Mouse (Mus musculus) cerebellum, adult 2 months (tissue): ENCODE results near the gene Fau.

Experiments used
- CTCF ChIP-seq: fragments of 200-500 bp; IDR thresholded peaks from 2 replicates; pipeline ENCODE4 v1.5.1; 2011; ENCODE audit warnings: low read depth, mild to moderate bottlenecking, control low read depth, low read length, moderate library complexity, borderline replicate concordance; ENCODE audit not compliant: insufficient read depth
- POLR2A ChIP-seq: fragments of 200-500 bp; IDR thresholded peaks from 2 replicates; pipeline ENCODE4 v1.6.1; 2011; ENCODE audit warnings: low read length, control low read depth, borderline replicate concordance; ENCODE audit not compliant: insufficient read depth

DNA sequence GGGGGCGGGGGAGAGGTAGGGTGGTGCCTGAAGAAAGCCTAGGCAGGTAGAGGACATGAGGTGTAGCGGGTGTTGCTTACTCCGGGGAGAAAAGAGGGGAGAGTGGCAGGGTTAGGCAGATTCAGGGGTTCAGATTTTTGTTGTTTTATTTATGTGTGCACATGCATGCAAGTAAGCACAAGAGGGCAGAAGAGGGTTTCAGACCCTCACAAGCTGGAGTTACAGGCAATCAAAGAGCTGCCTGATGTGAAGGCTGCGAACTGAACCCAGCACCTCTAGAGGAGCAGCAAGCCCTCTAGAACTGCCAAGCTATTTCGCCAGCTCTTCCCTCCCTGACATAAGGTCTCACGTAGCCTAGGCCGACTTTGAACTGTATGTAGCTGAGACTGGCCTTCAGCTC is 41.1 kb upstream of the Fau start:
- peak; percentile 27; the same call in 1 of the 2 replicates for TF ChIP-seq CTCF
- no peak for TF ChIP-seq POLR2A
